Mouse (Mus musculus) retina, postnatal 1 day (tissue): Measurements from ENCODE around the gene Klhl25.
"Not testable (repeated sequence)": the region's sequence is repeated elsewhere in the genome, so short reads cannot be mapped to it uniquely, and the experiment has no call there.

Experiments used
- DNase-seq: peaks from one replicate; pipeline ENCODE4 v3.0.0-alpha.2; 2012

Gene Klhl25

DNA sequence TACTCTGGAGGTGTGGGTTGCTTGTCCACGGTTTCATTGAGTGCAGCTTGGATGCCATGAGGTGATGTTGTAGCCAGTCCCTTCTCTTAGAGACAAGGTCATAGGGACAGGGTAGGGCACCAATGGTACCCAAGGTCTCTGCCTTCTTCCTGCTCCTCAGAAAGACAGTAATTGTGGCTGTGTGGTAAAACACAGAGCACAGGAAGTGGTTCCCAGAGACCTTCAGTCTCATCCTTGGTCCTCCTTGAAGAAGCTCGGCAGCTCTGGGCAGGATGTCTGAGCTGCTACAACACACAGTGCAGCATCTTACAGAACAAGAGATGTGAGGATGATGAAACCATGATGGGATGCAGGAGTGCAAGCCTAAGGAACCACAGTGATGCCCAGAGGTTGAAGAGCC lies 31.3 kb downstream of the Klhl25 start:
- not testable (repeated sequence) for DNase-seq

- no peak for DNase-seq
Measured at GRCm38 (mm10) chr7:75880236-75880635, 32.1 kb downstream of the Klhl25 start.

DNA sequence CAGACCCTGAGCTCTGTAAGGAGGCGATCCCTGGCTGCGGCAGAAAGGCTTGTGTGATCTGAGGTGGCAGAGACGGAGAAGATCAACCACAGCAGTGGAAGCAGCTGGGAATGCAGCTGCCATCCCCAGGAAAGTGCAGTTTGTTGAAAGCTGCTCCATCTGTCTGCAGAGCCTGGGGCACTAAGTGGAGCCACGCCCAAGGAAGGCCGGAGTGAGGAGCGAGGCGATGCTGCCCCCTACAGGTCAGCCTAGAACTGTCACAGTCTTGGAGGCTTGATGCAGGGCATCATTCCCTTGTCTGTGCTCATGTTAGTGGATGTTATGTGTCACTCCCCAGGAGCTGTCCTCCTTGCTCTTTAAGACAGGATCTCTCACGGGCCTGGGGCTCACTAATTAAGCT lies 32.5 kb downstream of the Klhl25 start:
- DNase-seq = peak; percentile 92

- no peak for DNase-seq
Measured at GRCm38 (mm10) chr7:75881376-75881775, 33.3 kb downstream of the Klhl25 start.

DNA sequence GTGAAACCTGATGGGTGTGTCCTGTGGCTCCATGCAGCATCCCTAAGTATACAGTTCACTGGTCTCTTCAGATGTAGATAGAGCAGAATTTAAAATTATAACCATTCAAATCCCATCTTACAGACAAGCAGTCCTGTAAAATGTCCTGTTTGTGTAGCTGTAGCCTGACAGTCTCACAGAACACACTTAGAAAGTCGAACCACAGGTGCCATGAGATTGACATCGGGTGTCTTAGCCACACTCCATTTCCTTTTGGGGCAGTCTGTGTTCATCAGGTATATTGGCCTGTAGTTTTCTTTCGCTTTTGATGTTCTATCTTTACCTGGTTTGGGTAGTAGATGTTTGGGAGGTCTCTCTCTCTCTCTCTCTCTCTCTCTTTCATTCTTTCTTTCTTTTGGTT lies 33.7 kb downstream of the Klhl25 start:
- DNase-seq = no peak

DNA sequence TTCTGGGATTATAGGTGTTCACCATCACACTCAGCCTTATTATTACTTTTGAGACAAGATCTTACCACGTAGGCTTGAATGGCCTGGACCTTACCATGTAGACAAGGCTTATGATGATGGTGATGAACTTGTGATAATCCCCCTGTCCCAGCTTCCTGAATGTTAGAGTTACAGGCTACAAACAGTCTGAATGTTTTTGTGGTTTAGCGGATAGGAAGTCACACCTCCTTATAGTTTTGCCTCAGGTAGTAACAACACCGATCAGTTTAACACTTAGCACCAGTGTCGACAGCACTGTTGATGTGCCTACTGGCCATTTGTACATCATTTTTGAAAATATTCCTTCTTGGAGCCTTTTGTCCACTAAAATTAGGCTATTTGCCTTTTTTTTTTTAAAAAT lies 43.4 kb downstream of the Klhl25 start:
- no peak for DNase-seq

DNA sequence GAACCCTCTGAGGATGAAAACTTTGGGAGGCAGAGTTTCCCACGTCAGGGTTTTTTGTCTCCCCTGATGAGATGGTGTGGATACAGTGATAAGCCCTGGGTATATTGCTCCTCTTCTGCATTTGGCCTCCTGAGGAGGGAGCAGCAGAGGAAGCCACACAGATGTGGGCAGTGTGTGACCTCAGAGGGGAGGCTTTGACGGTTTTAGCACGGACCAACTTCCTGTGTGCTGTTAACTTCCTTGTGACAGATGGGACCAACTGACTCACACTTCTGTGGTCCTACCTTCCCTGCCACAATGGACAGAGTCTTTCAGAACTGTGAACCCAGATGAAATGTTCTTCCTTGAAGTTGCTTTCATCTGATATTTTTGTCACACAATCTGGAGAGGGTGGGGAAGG lies 44.6 kb downstream of the Klhl25 start:
- DNase-seq = no peak

DNA sequence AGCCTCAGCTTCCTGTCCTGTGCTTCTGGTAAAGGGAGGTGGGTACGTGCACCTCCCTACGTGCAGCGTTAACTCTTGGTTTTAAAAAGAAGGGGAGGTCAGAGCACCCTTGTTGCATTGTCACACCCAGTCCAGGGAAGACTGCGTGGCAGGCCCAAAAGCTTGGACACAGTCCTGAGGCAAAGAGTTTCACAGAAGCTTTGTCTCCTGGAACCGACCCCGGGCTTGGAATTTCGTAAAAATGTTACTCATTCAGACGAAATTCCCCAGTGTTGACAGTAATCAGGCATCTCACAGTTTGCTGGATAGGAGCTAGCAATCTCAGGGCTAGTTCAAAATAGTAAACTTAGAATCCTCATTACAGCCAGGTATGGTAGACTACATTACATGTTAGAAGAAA lies 45.6 kb downstream of the Klhl25 start:
- DNase-seq = no peak

DNA sequence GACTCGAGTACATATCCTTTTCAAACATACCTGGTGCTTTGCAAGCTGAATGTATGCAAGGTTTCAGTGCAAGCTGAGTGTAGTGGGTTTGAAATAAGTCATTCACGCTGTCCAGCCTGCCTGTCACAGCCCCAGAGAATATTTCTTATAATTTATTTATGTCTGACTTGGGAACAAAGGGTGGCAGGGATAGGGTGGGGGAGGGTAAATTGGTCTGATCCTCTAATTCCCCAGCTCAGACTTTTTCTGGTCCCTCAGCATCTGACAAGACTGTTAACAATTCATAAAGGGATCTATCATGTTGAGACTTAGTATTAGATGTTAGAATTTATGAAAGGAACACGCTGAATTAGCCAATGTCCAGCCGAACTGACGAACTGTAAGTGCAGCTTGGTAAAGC lies 48.9 kb downstream of the Klhl25 start:
- DNase-seq = no peak

GRCm38 (mm10) chr7:75899102-75899501 lies 51.0 kb downstream of the Klhl25 start:
- DNase-seq = no peak

GRCm38 (mm10) chr7:75899517-75899916 lies 51.4 kb downstream of the Klhl25 start:
- no peak for DNase-seq

- DNase-seq = no peak
Measured at GRCm38 (mm10) chr7:75899954-75900353, 51.8 kb downstream of the Klhl25 start.

DNA sequence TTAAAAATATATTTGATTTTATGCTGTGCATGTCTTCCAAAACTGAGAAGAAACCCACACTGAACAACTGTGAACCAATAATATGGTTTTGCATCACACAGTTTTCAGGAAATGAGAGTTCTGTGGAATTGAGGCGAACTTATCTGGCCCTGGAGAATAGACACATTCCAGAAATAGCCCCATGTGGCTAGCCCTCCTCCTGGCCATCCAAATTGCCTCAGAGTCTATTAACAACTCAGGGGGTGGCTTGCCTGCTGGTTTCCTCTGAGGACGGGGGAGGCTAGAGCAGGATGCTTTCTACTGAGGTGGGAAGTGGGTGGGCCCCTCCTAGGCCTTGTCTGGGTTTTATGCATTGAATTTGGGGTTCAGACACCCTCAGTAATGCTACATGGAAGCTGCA lies 57.0 kb downstream of the Klhl25 start:
- no peak for DNase-seq

GRCm38 (mm10) chr7:75910035-75910651 lies 62.0 kb downstream of the Klhl25 start:
- peak; percentile 89 for DNase-seq

DNA sequence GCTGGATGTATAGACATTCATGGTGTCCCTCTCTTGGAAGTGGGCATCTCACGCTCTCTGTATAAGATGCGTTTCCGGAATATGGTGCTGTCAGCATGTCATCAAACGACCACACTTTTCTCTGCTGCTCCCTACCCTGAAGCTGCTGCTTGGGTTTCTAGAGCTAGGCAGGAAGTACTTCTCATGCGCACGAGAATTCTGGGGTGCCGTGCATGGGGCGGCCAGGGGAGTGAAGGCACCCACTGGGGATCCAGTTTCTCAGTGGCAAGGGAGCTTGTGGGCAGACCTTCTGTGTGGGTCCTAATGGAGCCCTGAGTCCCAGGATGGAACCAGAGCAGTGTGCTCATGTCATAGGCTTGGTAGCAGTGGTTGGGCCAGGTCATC lies 62.5 kb downstream of the Klhl25 start:
- DNase-seq = no peak

DNA sequence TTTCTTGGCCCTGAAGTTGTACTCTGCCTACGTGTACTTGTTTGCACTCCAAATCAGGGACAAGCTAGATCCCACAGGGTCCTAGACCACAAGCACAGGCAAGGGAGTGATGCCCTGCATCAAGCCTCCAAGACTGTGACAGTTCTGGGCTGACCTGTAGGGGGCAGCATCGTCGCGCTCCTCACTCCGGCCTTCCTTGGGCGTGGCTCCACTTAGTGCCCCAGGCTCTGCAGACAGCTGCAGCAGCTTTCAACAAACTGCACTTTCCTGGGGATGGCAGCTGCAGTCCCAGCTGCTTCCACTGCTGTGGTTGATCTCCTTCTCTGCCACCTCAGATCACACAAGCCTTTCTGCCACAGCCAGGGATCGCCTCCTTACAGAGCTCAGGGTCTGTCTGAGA lies 65.8 kb downstream of the Klhl25 start:
- DNase-seq = peak; percentile 89

GRCm38 (mm10) chr7:75915550-75915949 lies 67.4 kb downstream of the Klhl25 start:
- not testable (repeated sequence) for DNase-seq

GRCm38 (mm10) chr7:75917662-75918061 lies 69.6 kb downstream of the Klhl25 start:
- DNase-seq = no peak

GRCm38 (mm10) chr7:75919745-75920144 lies 71.6 kb downstream of the Klhl25 start:
- DNase-seq = not testable (repeated sequence)
